Mouse (Mus musculus): Measurements from ENCODE around the gene Wdr41.

- TF ChIP-seq CTCF (IDR thresholded peaks at IDR 0.05; ENCODE audit: borderline replicate concordance, extremely low read depth, insufficient read depth, insufficient read length) (no peak), POLR2A (IDR thresholded peaks at IDR 0.05; ENCODE audit: borderline replicate concordance, extremely low read depth, insufficient read depth, insufficient read length, poor library complexity, severe bottlenecking) (no peak)
Observed at GRCm38 (mm10) chr13:94969992-94970553, 6.1 kb upstream of the Wdr41 start.

Data from brain, embryonic 14.5 days (tissue).